In the genomic region with DNA sequence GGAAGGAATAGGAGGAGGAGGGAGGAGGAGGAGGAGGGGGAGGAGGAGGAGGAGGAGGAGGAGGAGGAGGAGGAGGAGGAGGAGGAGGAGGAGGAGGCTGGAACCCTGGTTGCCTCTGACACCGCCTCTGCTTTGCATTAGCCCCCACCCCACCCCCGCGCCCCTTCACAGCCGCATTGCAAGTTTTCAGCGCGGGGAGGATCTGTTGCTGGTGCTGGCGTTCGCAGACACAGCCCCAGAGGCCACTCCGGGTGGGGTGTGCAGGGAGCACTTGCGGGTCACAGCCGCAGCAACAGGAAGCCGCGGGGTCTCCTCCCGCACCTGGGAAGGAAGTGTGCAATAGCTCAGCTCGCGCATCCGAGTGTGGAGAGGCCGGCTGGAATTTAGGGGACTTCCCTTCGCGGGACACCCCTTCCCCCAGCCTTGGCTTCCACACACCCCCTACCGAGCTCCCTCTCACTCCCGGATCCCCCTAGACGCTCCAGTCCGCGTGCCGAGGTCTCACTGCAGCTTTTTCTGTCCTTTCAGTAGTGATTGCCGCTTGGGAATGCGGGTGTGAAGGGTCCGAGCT, we compare ENCODE assay signal across 8 mouse cellular contexts. TPM values are rescaled to one million over a fixed set of nuclear protein-coding genes. Genes with fewer than 3 reads are reported as not detected.
DNase-seq lines count a peak whose midpoint lies in the region; ATAC-seq and TF ChIP-seq lines count a peak whose summit lies in the region.

No protein-coding gene starts in this region.

- H3K27me3 ChIP-seq in ES-Bruce4 (ENCODE audit: control insufficient read depth, insufficient read depth, low read length, poor library complexity, severe bottlenecking), result peaks cover 8% of the 10 kb centered on the region
- H3K27me3 ChIP-seq in hindbrain, embryonic 11.5 days (ENCODE audit: control insufficient read depth, insufficient read depth, low read length), result no peaks in the 10 kb centered on the region

- peak overlapping the region; percentile 94 for H3K4me2 ChIP-seq in hindbrain, embryonic 11.5 days (replicated peaks; ENCODE audit: low read depth, low read length)

- ATAC-seq in hindbrain, embryonic 11.5 days (ENCODE audit: low FRiP score), result peak; percentile 17; the same call in 1 of the 2 replicates

- peak; percentile 71 for DNase-seq in cerebellum, adult 11-12 months
- peak; percentile 39 to 54 for DNase-seq in frontal cortex, postnatal 10 days (ENCODE audit: low spot score in 2 of 2)
- peak; percentile 68 for DNase-seq in hindbrain, embryonic 11.5 days (ENCODE audit: low spot score)
- DNase-seq in layer of hippocampus, postnatal 14 days (ENCODE audit: low spot score in 2 of 2), result peak; percentile 33 to 39
- DNase-seq in lung, postnatal 10 days, result peak; percentile 59
- peak; percentile 43 for DNase-seq in retina, embryonic 14.5 days (ENCODE audit: low spot score)
- DNase-seq in urinary bladder, postnatal 36 days (ENCODE audit: low spot score in 2 of 2), result peak; percentile 26 to 37

- peak overlapping the region; percentile 84 for H3K4me3 ChIP-seq in ES-Bruce4 (ENCODE audit: low read depth, low read length)
- peak overlapping the region; percentile 65 for H3K4me3 ChIP-seq in hindbrain, embryonic 11.5 days (ENCODE audit: low read depth, low read length)

- H3K9ac ChIP-seq in ES-Bruce4 (ENCODE audit: low read depth, poor library complexity, severe bottlenecking), result peak overlapping the region; percentile 62
- H3K9ac ChIP-seq in hindbrain, embryonic 11.5 days (ENCODE audit: low read depth, low read length), result peak overlapping the region; percentile 67

- H3K27ac ChIP-seq in ES-Bruce4 (ENCODE audit: insufficient read depth, low read length), result no peak overlapping the region
- peak overlapping the region; percentile 82 for H3K27ac ChIP-seq in hindbrain, embryonic 11.5 days (ENCODE audit: low read depth, low read length)

- TF ChIP-seq CTCF in ES-Bruce4 (IDR thresholded peaks at IDR 0.05; ENCODE audit: low read depth, low read length), result no peak

- no peak for TF ChIP-seq EP300 in ES-Bruce4 (IDR thresholded peaks at IDR 0.05; ENCODE audit: insufficient read depth, low read depth, low read length)

- 1% methylated on average over 27 of the region's 29 CpGs for WGBS in hindbrain, embryonic 11.5 days

- no peaks in the 10 kb centered on the region for H3K4me1 ChIP-seq in ES-Bruce4 (ENCODE audit: control insufficient read depth, insufficient read depth, low read length)
- peaks cover 13% of the 10 kb centered on the region for H3K4me1 ChIP-seq in hindbrain, embryonic 11.5 days (replicated peaks; ENCODE audit: control insufficient read depth, insufficient read depth, low read length)

- TF ChIP-seq POLR2A in ES-Bruce4 (IDR thresholded peaks at IDR 0.05; ENCODE audit: insufficient read depth, low read length), result no peak

- H3K9me3 ChIP-seq in ES-Bruce4 (replicated peaks; ENCODE audit: control insufficient read depth, insufficient read depth, low read length, poor library complexity, severe bottlenecking), result no peaks in the 10 kb centered on the region
- H3K9me3 ChIP-seq in hindbrain, embryonic 11.5 days (ENCODE audit: control insufficient read depth, low read length), result no peaks in the 10 kb centered on the region

- H3K36me3 ChIP-seq in ES-Bruce4 (ENCODE audit: control insufficient read depth, insufficient read depth, low read length, poor library complexity, severe bottlenecking), result no peaks in the 10 kb centered on the region
- no peaks in the 10 kb centered on the region for H3K36me3 ChIP-seq in hindbrain, embryonic 11.5 days (ENCODE audit: control insufficient read depth, insufficient read depth, low read length)

RNA-seq across cellular contexts. Expression of a gene that starts 1.3 kb away (rescaled TPM):
- 17.6 and 20.9 TPM in 2 replicates for polyA plus RNA-seq in ES-Bruce4 (2011; ENCODE audit: insufficient read depth, insufficient read length, low read depth, missing spikeins)
- polyA plus RNA-seq in hindbrain, embryonic 11.5 days (2014; fragmentation: Nextera tagmentation; extraction: Ambion mirVana), result 3.1 and 4.7 TPM in 2 replicates
- 10 to 100 TPM; 10.9 to 11.2 TPM for total RNA-seq in layer of hippocampus, postnatal 14 days (2021)

RNA-seq across cellular contexts. Expression of a gene that starts 52.0 kb away (rescaled TPM):
- 12.4 and 15.2 TPM in 2 replicates for polyA plus RNA-seq in ES-Bruce4 (2011; ENCODE audit: insufficient read depth, insufficient read length, low read depth, missing spikeins)
- polyA plus RNA-seq in hindbrain, embryonic 11.5 days (2014; fragmentation: Nextera tagmentation; extraction: Ambion mirVana), result 34.6 and 35.0 TPM in 2 replicates
- 10 to 100 TPM; 17.5 to 21.5 TPM for total RNA-seq in layer of hippocampus, postnatal 14 days (2021)
